Mouse (Mus musculus) layer of hippocampus, adult 9-11 months (tissue): Measurements from ENCODE around the gene Impg1.
A peak's percentile ranks its signal among the peaks of the same experiment; 100 is the strongest.

Source experiments
- DNase-seq: peaks from one replicate; pipeline ENCODE4 v3.0.0; 2022

Impg1 gene

DNA sequence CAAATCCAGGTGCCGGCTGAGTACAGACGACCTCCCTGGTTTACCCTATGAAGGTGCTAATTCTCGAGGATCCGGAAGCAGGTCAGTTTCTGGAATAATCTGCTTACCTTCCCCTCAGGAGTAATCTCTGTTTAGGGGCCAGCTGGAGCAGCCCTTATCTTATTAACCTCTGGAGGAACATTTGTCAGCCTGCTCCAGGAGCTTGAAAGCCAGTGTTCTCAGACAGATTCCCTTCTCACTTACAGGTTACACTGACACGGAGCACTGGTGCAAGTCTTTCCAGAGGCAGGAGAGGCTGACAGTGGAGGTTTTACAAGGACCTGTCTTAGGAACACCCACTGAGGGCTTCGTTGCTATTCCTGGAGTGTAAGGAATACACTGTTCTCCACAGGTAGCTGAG, at the start of gene Impg1:
TSS of gene Impg1 (minus strand) at position 101 of the 400 bp plus-strand sequence.
- DNase-seq, result no peak

DNA sequence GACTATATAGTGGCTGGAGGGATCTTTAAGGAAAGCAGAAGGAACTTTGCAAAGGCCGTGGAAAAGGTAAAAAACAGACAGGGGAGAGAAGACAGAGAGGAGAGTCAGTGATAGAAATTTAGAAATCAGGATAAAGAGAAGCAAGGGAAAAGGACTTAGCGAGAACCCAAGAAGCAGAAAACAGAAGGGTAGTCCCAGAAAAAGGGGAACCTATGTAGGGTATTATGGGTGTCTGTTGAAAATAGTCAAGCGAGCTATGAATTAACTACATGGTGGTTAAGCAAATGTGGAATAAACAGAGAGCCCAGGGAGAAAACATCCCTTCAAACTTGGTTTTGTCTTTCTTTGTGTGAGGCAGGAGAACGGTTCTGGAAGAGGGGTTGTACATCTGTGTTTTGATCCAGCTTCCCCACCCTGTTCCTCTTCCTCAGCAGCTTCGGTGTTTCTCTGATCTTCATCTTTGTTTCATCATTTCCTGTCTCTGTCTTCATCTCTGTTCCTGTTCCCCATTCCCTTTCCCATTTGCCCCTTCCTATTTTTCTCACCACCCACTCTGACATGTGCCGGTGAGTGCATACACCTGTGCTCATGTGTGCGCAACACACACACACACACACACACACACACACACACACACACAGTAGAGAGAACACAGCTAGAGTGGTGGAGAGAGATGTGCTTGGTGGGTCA, 44.3 kb upstream of the Impg1 start:
- DNase-seq, result no peak

DNA sequence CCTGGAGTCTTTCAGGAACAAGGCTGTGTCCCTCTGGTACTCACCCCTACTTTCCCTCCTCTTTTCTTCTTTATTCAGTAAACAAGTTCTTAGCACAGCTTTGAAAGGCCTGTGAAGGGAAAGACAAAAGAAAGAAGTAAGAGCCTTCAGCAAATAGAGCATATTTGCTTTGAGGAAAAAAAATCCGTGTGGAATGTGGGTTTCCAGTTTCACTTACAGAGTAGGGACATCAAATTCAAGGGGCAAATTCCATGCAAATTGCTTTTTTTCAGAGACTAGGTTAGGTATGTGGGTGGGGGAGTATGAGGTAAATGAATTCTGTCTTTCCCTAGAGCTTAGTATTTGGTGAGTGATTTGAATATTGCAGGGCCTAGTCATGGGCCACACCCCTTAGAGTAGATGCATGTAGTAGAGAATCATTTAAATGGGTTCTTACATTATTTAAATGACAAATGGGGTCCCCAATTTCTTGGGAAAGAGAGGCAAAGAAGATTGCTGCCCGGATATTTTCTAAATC, 39.3 kb upstream of the Impg1 start:
- no peak for DNase-seq

GRCm38 (mm10) chr9:80491591-80491990, 26.3 kb upstream of the Impg1 start:
- DNase-seq, result no peak

DNA sequence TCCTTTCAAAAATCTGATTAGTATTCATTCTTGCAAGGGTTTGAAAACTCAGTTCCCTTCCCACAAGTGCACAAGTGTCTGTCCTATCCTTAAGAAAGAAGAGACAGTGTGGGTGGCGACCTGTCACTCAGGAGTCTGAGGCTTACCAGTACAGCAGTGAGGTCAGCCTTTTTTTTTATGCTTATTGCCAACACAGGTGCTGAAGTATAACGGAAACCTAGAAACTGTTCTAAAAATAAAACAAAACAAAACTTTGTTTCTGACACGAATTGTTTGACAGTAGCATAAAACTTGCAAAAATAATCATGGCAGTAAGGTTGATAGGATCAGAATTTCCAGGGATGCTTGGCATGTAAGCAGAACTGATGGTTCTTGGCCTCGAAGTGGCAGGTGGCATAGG, 4.9 kb downstream of the Impg1 start:
- DNase-seq, result no peak

DNA sequence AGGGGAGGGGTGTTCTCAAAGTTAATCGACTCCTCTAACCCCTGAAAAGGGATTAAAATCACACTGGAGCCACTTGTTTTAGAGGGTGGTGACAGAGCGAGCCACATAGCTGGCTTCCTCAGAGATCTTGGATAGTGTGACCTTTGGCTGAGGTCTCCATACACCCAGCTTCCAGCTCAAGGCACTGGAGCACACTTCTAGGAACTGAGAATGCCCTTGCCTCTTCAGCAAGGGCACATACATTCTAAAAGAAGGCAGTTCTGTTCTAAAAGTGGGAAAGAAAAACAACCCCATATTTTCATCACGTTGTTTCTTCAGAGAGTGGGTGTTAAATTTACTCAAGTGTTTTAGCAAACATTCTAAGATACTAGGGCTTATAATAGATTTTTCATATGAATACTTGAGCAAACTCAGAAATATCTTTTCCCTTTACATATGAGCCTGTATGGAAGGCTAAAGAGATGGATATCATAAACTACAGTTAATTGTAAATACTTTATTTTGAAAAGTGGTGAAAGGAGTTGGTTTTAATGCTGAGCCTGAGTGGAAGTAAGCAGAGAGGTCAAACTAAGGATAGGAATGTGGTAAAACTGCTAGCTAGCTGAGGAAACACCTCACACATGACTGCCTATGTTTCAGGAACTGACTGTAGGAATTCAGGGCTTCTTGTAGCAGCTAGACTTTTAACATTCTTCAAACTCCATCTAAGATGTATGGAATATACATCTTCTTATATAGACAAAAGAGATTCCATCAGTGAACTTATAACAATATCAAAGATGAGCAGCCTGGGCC, 14.6 kb downstream of the Impg1 start:
- no peak for DNase-seq

- DNase-seq, result no peak
Measured at GRCm38 (mm10) chr9:80441096-80441710, 24.1 kb downstream of the Impg1 start.

GRCm38 (mm10) chr9:80391404-80391803, 73.9 kb downstream of the Impg1 start:
- no peak for DNase-seq

DNA sequence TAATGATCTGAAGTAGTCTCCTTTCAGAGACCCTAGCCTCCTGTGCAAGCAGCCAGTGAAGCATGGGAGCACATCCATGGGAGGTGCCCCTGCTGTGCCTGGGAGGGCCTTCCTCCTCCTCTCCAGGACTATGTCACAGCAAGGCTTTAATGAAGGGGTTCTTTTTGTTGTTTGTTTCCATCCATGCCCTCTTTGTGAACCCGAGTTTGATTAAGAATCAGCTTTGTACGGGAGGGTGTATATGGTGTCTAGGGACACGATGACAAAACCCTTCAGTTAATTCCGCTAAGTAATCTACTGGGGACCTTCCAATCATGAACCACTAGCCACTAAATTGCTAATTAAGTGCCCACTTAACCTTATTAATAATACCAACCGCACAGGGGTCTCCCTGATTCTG, 74.3 kb downstream of the Impg1 start:
- no peak for DNase-seq

DNA sequence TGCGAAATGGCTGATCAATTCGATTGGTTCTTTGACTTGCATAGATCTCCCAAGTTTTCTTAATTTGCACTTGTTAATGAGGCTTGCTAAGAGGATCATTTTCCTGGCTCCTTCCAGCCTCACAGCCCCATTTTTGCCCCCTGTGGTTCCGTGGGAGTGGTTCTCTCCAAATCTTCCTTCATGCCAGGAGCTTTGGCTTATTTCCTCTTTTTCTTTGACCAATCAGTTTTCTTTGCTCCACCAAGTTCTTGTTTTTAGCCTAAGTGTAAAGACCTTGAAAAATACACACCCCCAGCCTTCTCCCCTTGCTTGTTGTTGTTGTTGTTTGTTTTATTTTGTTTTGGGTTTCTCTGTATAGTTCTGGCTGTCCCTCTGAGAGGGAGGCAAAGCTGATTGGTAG, 77.4 kb downstream of the Impg1 start:
- no peak for DNase-seq

GRCm38 (mm10) chr9:80386492-80386891, 78.8 kb downstream of the Impg1 start:
- no peak for DNase-seq

DNA sequence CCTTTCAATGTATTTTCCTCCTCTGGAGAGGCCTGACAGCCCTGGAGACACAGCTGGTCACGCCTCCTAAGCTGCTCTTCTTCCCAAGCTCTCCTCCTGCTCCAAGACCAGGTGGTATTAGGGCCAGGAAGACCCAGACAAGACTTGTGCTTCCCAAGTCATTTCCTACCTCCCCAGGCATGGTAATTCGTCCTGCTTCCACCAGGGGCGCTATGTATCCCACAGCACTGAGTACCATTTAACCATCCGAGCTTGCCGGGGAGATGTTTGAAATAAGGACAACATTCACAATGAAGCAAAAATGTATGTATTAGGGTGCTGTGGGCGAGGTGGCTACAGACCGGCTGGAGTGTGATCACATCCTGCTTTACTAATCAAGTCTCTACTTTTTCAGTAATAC, 79.3 kb downstream of the Impg1 start:
- DNase-seq, result peak; percentile 5

DNA sequence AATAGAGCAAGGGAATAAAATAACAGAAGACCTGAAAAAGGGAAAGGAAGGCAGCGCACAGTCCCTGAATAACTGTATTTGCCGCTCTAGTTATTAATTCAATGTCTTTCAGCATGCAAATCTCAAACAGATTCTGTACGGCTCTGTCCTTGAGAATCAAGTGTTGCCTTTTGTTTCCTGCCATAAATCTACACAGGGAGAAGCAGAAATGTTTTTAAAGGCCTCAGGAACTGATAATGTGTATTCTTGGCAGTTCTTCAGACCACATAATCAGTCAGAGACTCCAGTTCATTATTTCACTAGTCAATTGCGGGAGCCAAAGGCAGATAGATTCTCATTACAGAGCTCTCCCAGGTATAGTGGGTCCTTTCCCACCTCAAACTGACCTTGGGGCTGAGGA, 82.6 kb downstream of the Impg1 start:
- no peak for DNase-seq

- no peak for DNase-seq
Measured at GRCm38 (mm10) chr9:80380078-80380645, 85.1 kb downstream of the Impg1 start.

DNA sequence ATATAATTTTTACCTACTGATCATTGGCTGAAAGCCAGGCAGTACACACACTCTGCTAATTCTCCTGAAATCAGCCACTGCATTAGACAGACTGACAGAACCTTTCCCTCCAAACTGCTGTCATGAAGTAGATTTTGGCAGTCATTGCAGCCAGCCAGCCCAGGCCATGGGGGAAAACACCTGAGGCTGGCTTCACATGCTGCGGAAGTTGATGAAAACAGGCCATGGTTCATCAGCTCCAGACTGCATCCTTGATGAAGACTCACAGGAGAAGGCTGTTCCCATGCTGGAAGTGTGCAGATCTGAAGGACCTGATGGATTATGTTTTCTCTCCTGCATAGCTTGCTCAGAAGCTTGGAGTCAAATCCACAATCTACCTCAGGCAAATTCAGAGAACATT, 91.2 kb downstream of the Impg1 start:
- DNase-seq, result no peak

DNA sequence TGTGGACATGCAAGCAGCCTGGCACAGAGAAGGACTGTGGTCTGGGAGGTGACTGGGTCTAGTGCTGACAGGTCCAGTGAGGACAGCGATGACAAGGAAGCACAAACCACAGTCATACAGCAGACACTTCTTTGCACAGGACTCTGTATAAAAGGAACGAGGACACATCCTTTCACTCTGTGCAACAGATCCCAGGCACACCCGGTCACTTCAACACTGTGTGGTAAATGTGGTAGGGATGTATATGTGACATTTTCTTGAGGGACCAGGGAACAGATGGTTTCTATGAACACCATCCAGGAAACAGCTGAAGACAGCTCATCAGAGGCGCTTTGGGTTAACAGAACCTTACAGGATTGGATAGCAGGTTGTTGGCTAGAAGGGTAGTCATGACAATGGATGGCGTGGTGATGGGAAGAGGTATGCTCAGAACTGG, 92.0 kb downstream of the Impg1 start:
- no peak for DNase-seq

DNA sequence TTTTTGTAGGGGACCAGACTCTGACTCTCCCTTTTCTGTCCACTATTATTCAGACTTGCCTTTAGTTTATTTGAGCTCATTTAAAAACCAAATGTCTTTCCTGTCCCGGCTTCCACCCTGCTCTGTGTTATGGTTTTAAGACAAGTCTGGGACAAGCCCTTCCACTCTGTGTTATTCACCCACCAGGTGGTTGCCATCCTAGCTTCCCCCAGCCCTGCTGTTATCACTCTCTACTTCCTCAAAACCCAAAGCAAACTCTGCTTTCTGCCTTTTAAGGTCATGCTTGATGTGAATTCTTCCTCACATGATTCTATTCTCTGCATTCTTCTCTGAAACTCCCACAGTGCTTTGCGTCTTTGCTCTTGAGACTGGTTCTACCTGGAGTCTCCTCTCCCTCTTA, 96.6 kb downstream of the Impg1 start:
- DNase-seq, result no peak

GRCm38 (mm10) chr9:80367520-80368204, 97.6 kb downstream of the Impg1 start:
- DNase-seq, result no peak

- DNase-seq, result no peak
Measured at GRCm38 (mm10) chr9:80360063-80360462, 105.2 kb downstream of the Impg1 start.

DNA sequence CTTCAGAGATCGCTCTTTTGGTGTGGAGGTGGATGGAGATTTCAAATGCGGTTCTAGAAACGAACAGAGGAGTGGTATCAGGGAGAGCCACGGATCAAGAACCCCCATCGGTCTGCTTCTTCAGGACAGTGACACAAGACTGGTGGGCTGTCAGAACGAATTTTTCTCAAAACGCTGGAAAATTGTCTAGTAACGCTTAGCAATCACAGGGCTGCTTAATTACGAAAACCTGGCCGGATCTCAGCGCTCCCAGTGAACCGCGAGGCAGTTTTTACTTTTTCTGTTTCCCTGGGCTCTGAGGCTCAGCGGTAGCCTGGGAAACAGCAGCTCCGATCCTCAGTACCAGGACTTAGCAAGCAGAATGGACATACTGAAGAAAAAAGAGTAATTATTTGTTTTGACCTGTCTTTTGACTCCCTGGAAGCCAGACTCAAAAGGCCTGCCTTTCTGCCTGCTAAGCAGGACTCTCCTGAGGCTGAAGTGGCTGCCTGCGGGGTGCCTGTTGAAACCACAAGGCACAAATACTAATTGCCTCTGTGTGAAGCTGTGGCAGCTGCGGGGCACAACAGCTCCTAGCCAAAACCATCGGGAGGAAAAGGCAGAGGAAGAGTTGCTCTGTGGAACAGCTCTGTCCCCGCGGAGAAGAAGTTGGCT, 113.5 kb downstream of the Impg1 start:
- peak; percentile 25 for DNase-seq

- DNase-seq, result no peak
Measured at GRCm38 (mm10) chr9:80351295-80351677, 114.0 kb downstream of the Impg1 start.

- no peak for DNase-seq
Measured at GRCm38 (mm10) chr9:80344451-80345000, 120.8 kb downstream of the Impg1 start.
